Comparison of ENCODE assay signal across 14 mouse cellular contexts in the genomic region with DNA sequence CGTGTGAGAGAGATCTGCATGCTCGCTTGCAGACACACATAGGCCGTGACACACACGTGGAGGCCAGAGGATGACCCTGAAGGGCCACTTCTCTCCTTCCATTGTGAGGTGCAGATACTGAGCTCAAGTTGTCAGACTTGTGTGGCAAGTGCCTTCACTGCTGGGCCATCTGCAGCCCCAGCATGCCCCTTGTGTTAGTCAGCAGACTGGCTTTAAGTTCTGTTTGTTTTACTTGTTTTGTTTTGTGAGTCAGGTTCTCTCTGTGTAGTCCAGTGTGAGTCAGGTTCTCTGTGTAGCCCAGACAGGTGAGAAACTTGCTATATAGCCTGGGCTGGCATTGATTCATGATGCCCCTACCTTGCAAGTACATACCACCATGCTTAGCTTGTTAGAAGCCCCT.
"Had no signal": no experiment of that assay in that cellular context is flagged by ENCODE, and none has a peak within 500 bp of the region (broad histone marks: within the 10 kb centered on the region; RNA-seq: fewer than 3 reads in every experiment).

No protein-coding gene starts in this region.

- H3K36me3 ChIP-seq: liver, embryonic 13.5 days; midbrain, embryonic 13.5 days had no signal

- DNase-seq: kidney, adult 2 months; kidney, postnatal 25 days; layer of hippocampus, postnatal 36 days; liver, embryonic 13.5 days; lung, embryonic 14.5 days; lung, postnatal 14 days; spleen, adult 18-20 months; thymus, adult 18-20 months; thymus, postnatal 36 days had no signal

- ATAC-seq: intestine, postnatal 0 days; midbrain, embryonic 13.5 days had no signal

- H3K9me3 ChIP-seq: liver, embryonic 13.5 days; midbrain, embryonic 13.5 days had no signal

- H3K4me3 ChIP-seq: left cerebral cortex, adult 2 months; liver, embryonic 13.5 days; midbrain, embryonic 13.5 days had no signal

- H3K4me1 ChIP-seq: midbrain, embryonic 13.5 days had no signal

- H3K27me3 ChIP-seq: midbrain, embryonic 13.5 days had no signal

- H3K27ac ChIP-seq: kidney, postnatal 0 days; left cerebral cortex, adult 2 months; liver, embryonic 13.5 days; macrophage; midbrain, embryonic 13.5 days had no signal

- H3K9ac ChIP-seq: liver, embryonic 13.5 days; lung, embryonic 14.5 days; midbrain, embryonic 13.5 days had no signal

- H3K4me2 ChIP-seq: liver, embryonic 13.5 days; lung, embryonic 14.5 days; midbrain, embryonic 13.5 days had no signal
